Mouse (Mus musculus): ENCODE measurements around the gene Rab14. TPM values are rescaled to one million over a fixed set of nuclear protein-coding genes. Genes with fewer than 3 reads are reported as not detected.

Rab14 gene
- total and polyA plus RNA-seq, 2 experiments from 2014 or later, result 65.2 to 495 TPM

DNA sequence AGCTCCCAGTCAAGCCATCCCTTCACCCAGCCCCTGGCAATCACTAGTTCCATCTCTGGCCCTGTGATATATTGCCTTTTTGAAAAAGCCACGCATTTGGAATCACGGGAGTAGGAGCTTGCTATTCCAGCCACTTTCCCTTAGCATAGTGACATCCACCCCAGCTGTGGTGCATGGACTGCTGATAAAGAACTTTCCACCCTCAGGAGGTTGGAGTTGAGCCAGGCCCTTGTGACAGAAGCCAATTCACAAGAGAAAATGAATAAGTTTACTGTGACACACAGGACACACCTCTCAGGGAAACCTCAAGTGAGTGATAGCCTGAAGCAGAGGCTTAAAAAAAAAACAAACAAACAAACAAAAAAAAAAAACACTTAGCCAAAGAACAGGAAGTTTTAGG, 31.0 kb upstream of the Rab14 start:
- Histone ChIP-seq H3K9ac (replicated peaks; ENCODE audit: low read length) (no peak overlapping the region), H3K27me3 (ENCODE audit: insufficient read depth, low read length) (no peaks in the 10 kb centered on the region), H3K4me1 (ENCODE audit: insufficient read depth, low read length) (peaks cover 5% of the 10 kb centered on the region; the same call in 1 of the 2 replicates), H3K4me2 (ENCODE audit: low read depth, low read length) (no peak overlapping the region), H3K27ac (no peak overlapping the region), H3K9me3 (ENCODE audit: low read length) (no peaks in the 10 kb centered on the region), H3K36me3 (ENCODE audit: insufficient read depth, low read length) (no peaks in the 10 kb centered on the region), H3K4me3 (ENCODE audit: low read length) (no peak overlapping the region)
- ATAC-seq, result no peak
- DNase-seq (ENCODE audit: low spot score), result no peak
- TF ChIP-seq CTCF (IDR thresholded peaks at IDR 0.05; ENCODE audit: low read depth), result no peak
- 34% methylated on average over 2 of the region's 2 CpGs for WGBS

DNA sequence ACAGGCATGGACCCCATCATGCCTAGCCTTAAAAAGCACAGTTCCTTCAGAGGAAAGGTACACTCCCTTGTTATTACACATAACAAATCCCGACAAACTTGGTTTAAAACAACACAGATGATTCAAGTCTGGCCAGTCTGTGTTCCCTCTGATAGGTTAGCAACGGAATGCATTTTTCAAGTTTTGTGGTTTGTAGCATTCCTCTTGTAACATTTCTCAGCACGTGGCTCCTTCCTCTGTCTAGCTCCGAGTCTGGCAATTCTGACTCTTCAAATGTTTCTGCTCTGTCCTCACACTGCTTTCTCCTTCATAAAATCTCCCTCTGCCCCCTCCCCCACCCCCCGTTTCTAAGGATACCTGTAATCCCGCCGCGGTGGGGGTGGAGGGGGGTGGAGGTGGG, 29.3 kb upstream of the Rab14 start:
- no peak for TF ChIP-seq CTCF (IDR thresholded peaks at IDR 0.05; ENCODE audit: low read depth)
- ATAC-seq (no peak), DNase-seq (ENCODE audit: low spot score) (no peak)
- H3K4me1 ChIP-seq (ENCODE audit: insufficient read depth, low read length), result peaks cover 5% of the 10 kb centered on the region; the same call in 1 of the 2 replicates
- 32% methylated on average over 8 of the region's 8 CpGs for WGBS
- no peaks in the 10 kb centered on the region for H3K27me3 ChIP-seq (ENCODE audit: insufficient read depth, low read length)
- H3K4me3 ChIP-seq (ENCODE audit: low read length), result no peak overlapping the region
- no peaks in the 10 kb centered on the region for H3K9me3 ChIP-seq (ENCODE audit: low read length)
- no peak overlapping the region for H3K27ac ChIP-seq
- H3K9ac ChIP-seq (replicated peaks; ENCODE audit: low read length), result no peak overlapping the region
- H3K4me2 ChIP-seq (ENCODE audit: low read depth, low read length), result no peak overlapping the region
- no peaks in the 10 kb centered on the region for H3K36me3 ChIP-seq (ENCODE audit: insufficient read depth, low read length)

- Histone ChIP-seq H3K36me3 (ENCODE audit: insufficient read depth, low read length) (no peaks in the 10 kb centered on the region), H3K4me3 (ENCODE audit: low read length) (no peak overlapping the region), H3K9ac (replicated peaks; ENCODE audit: low read length) (no peak overlapping the region), H3K9me3 (ENCODE audit: low read length) (no peaks in the 10 kb centered on the region), H3K27me3 (ENCODE audit: insufficient read depth, low read length) (no peaks in the 10 kb centered on the region), H3K27ac (no peak overlapping the region), H3K4me1 (ENCODE audit: insufficient read depth, low read length) (no peaks in the 10 kb centered on the region), H3K4me2 (ENCODE audit: low read depth, low read length) (no peak overlapping the region)
- WGBS, result 38% methylated on average over 4 of the region's 4 CpGs
- no peak for TF ChIP-seq CTCF (IDR thresholded peaks at IDR 0.05; ENCODE audit: low read depth)
- DNase-seq (ENCODE audit: low spot score), result no peak
- ATAC-seq, result no peak
Observed at GRCm38 (mm10) chr2:35228145-35228544, 27.2 kb upstream of the Rab14 start.

DNA sequence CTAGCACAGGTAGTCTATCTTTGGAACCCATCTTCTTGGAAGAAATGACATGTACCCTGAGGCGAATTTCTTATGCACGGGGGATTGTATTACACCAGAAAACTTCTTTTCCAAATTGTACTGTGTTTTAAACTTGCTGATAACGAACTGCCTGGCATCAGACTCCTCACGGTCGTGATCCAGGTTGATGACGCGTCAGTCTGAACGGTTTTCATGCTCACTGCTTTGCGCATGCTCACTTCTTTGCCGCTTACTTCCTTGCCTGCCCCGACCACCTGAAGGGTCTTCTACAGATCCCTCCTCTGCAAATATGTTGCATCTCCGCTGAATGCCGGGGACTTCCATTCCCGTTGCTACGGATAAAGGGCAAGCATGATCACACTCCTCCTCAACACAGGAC, 23.4 kb upstream of the Rab14 start:
- DNase-seq (ENCODE audit: low spot score) (no peak), ATAC-seq (no peak)
- 90% methylated on average over 15 of the region's 15 CpGs for WGBS
- Histone ChIP-seq H3K27ac (no peak overlapping the region), H3K9ac (replicated peaks; ENCODE audit: low read length) (no peak overlapping the region), H3K27me3 (ENCODE audit: insufficient read depth, low read length) (no peaks in the 10 kb centered on the region), H3K4me1 (ENCODE audit: insufficient read depth, low read length) (no peaks in the 10 kb centered on the region), H3K36me3 (ENCODE audit: insufficient read depth, low read length) (no peaks in the 10 kb centered on the region), H3K4me2 (ENCODE audit: low read depth, low read length) (no peak overlapping the region), H3K4me3 (ENCODE audit: low read length) (no peak overlapping the region), H3K9me3 (ENCODE audit: low read length) (no peaks in the 10 kb centered on the region)
- TF ChIP-seq CTCF (IDR thresholded peaks at IDR 0.05; ENCODE audit: low read depth), result no peak

DNA sequence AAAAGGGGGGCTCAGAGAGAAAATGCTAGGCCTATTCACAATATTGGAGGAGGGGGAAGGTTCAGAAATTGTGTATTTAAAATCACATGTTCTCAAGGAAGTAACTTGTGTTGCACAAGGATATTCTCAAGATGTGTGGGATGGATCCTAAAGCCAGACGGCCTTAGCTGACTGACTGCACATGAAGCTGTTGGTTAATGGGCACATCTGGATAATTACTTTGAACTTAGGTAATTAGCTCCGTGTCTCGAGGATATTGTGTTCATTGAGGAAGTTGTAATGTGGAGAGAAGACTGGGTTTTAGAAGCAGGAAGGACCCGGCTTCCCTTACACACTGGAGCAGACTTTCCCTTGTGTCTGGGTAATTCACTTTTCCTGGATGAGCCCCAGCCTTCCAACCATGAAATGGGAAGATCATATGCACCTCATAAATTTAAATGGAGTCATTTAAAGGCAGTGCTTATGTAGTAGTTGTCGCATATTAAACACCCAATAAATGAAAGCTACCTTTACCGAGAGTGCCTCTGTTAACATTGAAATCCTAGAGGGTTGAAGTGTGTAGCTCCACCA, 22.0 kb upstream of the Rab14 start:
- ATAC-seq, result no peak

GRCm38 (mm10) chr2:35218736-35219135, 17.8 kb upstream of the Rab14 start:
- no peak overlapping the region for H3K4me2 ChIP-seq (ENCODE audit: low read depth, low read length)
- no peaks in the 10 kb centered on the region for H3K36me3 ChIP-seq (ENCODE audit: insufficient read depth, low read length)
- H3K9ac ChIP-seq (replicated peaks; ENCODE audit: low read length), result no peak overlapping the region
- DNase-seq (ENCODE audit: low spot score) (no peak), ATAC-seq (no peak)
- TF ChIP-seq CTCF (IDR thresholded peaks at IDR 0.05; ENCODE audit: low read depth), result no peak
- no peak overlapping the region for H3K4me3 ChIP-seq (ENCODE audit: low read length)
- H3K9me3 ChIP-seq (ENCODE audit: low read length), result no peaks in the 10 kb centered on the region
- H3K27ac ChIP-seq, result no peak overlapping the region
- no peaks in the 10 kb centered on the region for H3K4me1 ChIP-seq (ENCODE audit: insufficient read depth, low read length)
- WGBS, result 98% methylated on average over 3 of the region's 3 CpGs
- no peaks in the 10 kb centered on the region for H3K27me3 ChIP-seq (ENCODE audit: insufficient read depth, low read length)

More for the DNA sequence above, 22.0 kb upstream of the Rab14 start:
- Histone ChIP-seq H3K27me3 (ENCODE audit: insufficient read depth, low read length) (no peaks in the 10 kb centered on the region), H3K4me2 (ENCODE audit: low read depth, low read length) (no peak overlapping the region), H3K4me3 (ENCODE audit: low read length) (no peak overlapping the region), H3K4me1 (ENCODE audit: insufficient read depth, low read length) (no peaks in the 10 kb centered on the region), H3K9ac (replicated peaks; ENCODE audit: low read length) (no peak overlapping the region), H3K36me3 (ENCODE audit: insufficient read depth, low read length) (no peaks in the 10 kb centered on the region), H3K9me3 (ENCODE audit: low read length) (no peaks in the 10 kb centered on the region), H3K27ac (no peak overlapping the region)
- DNase-seq (ENCODE audit: low spot score), result no peak
- WGBS, result 75% methylated on average over 6 of the region's 6 CpGs
- TF ChIP-seq CTCF (IDR thresholded peaks at IDR 0.05; ENCODE audit: low read depth), result no peak

GRCm38 (mm10) chr2:35216701-35217100, 15.8 kb upstream of the Rab14 start:
- ATAC-seq (no peak), DNase-seq (ENCODE audit: low spot score) (no peak)
- H3K27ac ChIP-seq, result no peak overlapping the region
- no peak for TF ChIP-seq CTCF (IDR thresholded peaks at IDR 0.05; ENCODE audit: low read depth)
- no peak overlapping the region for H3K4me3 ChIP-seq (ENCODE audit: low read length)
- WGBS, result 89% methylated on average over 2 of the region's 2 CpGs
- no peak overlapping the region for H3K4me2 ChIP-seq (ENCODE audit: low read depth, low read length)
- no peaks in the 10 kb centered on the region for H3K4me1 ChIP-seq (ENCODE audit: insufficient read depth, low read length)
- H3K27me3 ChIP-seq (ENCODE audit: insufficient read depth, low read length), result no peaks in the 10 kb centered on the region
- no peak overlapping the region for H3K9ac ChIP-seq (replicated peaks; ENCODE audit: low read length)
- H3K9me3 ChIP-seq (ENCODE audit: low read length), result no peaks in the 10 kb centered on the region
- H3K36me3 ChIP-seq (ENCODE audit: insufficient read depth, low read length), result no peaks in the 10 kb centered on the region

All from hindbrain, postnatal 0 days (tissue).